Mouse (Mus musculus): ENCODE measurements around the gene Gkap1.

The Gkap1 gene

DNA sequence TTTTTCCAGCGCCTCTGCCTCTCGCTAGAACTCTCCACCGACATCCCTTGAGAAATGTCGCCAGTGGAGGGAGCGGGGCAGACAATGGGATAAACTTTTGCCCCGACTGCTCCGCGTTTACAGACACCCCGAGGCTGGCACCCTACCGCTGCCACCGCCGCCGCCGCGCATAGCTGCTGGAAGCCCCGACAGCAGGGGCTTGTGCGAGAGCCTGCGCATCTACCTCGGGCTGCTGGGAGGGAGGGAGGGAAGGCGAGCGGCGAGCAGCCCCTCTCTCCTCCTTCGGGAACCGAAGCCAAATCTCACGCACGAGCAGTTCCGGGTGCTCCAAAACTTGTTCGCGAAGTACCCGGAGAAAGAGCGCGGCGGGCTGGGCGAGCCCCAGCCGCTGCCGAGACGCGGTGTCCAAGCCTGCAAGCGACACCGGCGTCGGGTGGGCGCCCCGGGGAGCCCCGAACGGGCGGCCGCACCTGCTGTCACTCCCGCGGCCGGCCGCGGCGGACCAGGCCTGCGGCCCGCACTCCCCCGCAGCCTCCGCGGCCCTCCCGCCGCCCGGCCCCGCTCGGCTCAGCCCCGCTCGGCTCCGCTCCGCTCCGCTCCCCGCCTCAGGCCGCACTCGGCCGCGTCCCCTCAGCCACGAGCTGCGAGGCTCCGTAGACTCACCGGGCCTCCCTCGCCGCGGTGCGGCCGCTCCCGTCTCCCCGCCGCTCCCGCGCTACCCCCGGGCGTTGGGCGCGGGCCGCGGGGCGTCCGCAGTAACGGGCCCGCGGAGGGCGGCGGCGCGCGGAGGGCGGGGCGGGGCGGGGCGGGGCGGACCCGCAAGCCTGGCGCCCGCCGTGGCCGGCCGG, 1.9 kb downstream of the Gkap1 start:
- in situ Hi-C loops (cut with MboI, MseI), result no loop called here

GRCm38 (mm10) chr13:58266864-58267263, 8.6 kb downstream of the Gkap1 start:
- in situ Hi-C loops (cut with MboI, MseI), result no loop called here

GRCm38 (mm10) chr13:58263546-58263945, 12.0 kb downstream of the Gkap1 start:
- in situ Hi-C loops (cut with MboI, MseI), result no loop called here

GRCm38 (mm10) chr13:58261674-58262073, 13.8 kb downstream of the Gkap1 start:
- in situ Hi-C loops (cut with MboI, MseI), result no loop called here

DNA sequence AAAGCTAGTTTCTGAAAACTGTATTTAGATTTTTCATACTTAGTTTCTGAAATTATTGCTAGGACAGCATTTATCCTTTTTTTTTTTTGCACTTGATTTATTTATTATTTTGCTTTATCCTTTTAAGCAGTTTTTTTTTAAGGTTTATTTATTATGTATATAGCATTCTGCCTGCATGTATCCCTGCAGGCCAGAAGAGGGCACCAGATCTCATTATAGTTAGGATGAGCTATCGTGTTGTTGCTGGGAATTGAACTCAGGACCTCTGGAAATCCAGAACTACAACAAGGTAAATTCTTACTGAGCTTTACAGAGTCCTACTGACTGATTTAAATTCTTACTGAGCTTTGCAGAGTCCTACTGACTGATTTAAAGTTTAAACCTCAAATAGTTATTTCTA, 22.2 kb downstream of the Gkap1 start:
- in situ Hi-C loops (cut with MboI, MseI), result loop anchor here in 1 of 2 experiments (10.0 kb wide), 1 partner anchor 1918 kb away; no protein-coding TSS in a partner anchor

- in situ Hi-C loops (cut with MboI, MseI), result no loop called here
Observed at GRCm38 (mm10) chr13:58248957-58249356, 26.5 kb downstream of the Gkap1 start.

- in situ Hi-C loops (cut with MboI, MseI), result no loop called here
Observed at GRCm38 (mm10) chr13:58236536-58236935, 39.0 kb downstream of the Gkap1 start.

- in situ Hi-C loops (cut with MboI, MseI), result loop anchor here in 1 of 2 experiments (5.0 kb wide), 1 partner anchor 45 kb away; no protein-coding TSS in a partner anchor
Observed at GRCm38 (mm10) chr13:58232611-58233010, 42.9 kb downstream of the Gkap1 start.

GRCm38 (mm10) chr13:58232070-58232469, 43.4 kb downstream of the Gkap1 start:
- in situ Hi-C loops (cut with MboI, MseI), result loop anchor here in 1 of 2 experiments (5.0 kb wide), 1 partner anchor 45 kb away; no protein-coding TSS in a partner anchor

DNA sequence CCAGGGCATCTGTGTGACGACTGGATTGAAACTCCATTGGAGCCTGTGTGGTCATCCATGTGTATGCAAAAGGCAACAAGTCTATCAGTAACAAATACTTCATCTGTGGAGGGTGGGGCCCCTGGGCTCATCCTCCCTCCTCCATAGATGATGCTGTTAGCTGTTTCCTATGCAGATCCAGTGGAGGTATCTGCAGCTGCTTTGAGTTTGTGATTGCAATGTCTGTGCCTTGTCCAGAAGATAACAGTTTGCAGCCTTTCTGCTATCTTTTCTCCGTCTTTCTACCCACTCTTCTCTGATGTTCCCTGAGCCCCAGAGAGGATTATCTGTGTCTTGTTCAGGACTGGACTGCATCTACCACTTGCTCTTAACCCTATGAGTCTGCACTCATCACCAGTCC, 46.9 kb downstream of the Gkap1 start:
- in situ Hi-C loops (cut with MboI, MseI), result no loop called here

DNA sequence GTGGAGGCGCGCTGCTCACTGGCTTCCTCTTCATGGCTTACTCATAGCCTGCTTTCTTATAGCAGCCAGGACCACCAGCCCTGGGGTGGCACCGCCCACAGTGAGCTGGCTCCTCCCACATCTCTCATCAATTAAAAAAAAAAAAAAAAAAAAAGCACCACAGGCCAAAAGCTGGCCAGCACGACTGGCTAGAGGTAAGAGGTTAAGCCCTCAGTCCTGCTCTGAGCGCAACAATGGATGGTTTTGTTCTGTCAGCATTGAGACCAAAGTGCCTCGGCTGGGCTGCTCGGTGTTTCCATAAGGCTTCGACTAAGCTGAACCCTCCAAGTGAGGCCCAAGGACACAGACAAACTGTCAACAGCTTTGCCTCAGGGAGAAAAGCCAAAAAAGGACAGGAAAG, 49.8 kb downstream of the Gkap1 start:
- in situ Hi-C loops (cut with MboI, MseI), result no loop called here

DNA sequence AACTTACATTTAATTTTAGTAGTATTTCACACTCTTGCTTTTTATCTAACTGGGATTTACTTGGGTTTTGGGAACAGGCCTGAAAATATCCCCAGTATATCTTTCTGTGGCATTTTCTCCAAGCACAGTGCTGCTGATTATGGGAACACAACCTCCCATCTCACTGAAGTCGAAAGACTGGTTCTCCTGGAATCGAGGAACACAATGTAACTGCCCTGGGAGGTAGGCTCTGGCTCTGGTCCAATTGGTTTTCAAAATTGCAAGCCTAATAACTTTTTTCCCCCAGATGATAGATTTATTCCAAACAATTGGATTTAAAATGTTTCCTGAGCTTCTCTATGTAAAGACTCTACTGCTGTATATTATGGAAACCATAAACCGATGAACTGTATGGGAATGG, 55.3 kb downstream of the Gkap1 start:
- in situ Hi-C loops (cut with MboI, MseI), result loop anchor here in 1 of 2 experiments (5.0 kb wide), 1 partner anchor 33 kb away; no protein-coding TSS in a partner anchor

GRCm38 (mm10) chr13:58217536-58217935, 58.0 kb downstream of the Gkap1 start:
- in situ Hi-C loops (cut with MboI, MseI), result no loop called here

GRCm38 (mm10) chr13:58216395-58216794, 59.1 kb downstream of the Gkap1 start:
- in situ Hi-C loops (cut with MboI, MseI), result no loop called here

DNA sequence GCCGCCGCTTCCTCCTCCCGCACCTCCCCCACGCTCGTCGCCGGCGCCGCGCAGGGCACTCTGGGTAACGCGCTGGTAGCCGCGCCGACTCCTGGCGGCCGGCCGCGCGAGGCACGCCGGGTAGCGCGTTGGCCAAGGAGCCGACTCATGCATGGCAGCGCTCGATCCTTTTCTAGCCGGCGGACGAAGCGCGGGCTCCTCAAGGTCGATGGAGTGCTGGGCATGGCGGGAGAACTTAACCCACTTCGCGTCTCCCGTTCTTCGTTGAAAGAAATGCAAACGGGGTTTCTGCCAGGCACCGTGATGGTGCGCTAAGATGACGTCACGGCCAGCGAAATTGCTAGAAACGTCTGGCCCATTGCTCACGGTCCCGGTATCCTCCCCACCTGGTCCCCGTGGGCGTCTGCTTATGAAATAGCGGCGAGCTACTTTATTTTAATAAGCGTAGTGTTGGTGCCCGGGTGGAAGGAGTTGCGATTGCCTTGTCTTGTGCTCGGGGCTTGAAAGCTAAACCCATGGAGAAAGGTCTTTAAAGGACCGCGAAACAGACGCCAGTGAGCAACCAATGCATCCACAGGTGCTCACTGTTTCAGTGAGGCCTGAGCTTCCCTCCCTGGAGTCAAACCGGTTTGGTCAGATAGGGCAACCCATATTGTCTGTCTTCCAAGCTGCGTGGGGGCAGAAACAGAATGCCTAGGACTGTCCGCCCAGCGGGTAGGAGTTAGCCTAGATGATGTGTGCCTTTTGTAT, 59.7 kb downstream of the Gkap1 start, which contains the start of gene Ubqln1:
Ubqln1 (minus strand) TSS at position 62 of the 750 bp plus-strand sequence.
- in situ Hi-C loops (cut with MboI, MseI), result no loop called here

DNA sequence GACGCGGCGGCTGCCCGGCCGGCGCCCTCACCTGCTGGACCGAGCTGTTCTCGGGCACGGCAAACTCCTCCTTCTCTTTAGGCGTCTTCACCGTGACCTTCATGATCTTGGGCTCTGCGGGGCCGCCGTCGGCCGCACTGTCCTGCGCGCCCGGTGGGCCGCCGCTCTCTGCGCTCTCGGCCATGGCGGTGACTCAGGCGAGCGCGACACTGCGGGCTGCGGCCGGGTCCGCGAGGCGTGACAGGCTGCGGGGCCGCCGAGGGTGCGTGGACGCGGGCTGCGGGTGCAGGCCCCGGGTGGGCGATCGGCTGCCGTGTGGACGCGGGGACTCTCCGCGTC, 60.3 kb downstream of the Gkap1 start:
- in situ Hi-C loops (cut with MboI, MseI), result no loop called here

DNA sequence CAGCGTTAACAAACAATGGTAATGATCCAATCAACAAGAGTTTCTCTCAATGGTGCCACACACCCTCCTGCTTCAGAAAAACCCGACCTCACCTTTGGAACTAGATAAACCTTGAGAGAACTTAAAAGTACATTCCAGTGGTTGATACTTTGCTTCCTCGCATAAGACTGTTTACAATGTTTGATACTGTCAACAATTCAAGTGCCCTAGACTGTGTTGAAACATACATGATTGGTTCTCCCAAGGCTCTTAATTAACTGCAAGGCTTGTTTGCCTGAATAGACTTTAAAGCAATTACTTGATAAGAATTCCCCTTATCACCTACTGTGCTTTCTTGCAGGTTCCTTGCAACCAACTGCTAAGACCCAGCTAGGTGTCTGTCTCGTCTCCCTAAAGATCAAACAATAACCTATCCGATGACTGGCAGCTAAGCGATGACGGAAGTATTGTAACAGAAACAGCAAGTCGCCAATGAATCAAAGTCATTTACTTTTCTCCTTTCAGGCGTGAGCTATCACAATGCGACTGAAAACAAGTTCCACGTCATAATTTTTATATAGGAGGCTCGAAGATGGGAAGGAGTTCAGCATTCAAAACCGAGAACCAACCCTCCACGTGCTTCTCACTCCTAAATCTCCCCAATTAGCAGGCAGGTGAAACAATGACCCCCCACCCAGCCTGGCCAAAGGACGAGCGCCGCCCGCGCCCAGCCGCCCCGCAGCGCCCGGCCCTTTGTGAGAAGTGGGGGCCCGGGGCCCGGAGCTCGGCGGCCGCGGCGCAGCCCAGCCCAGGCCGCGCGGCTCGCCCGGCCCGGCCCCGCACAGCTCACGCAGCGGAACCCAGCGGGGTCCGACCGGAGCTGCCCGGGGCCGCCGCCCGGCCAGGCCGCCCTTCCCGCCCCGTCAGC, 60.9 kb downstream of the Gkap1 start:
- in situ Hi-C loops (cut with MboI, MseI), result no loop called here

DNA sequence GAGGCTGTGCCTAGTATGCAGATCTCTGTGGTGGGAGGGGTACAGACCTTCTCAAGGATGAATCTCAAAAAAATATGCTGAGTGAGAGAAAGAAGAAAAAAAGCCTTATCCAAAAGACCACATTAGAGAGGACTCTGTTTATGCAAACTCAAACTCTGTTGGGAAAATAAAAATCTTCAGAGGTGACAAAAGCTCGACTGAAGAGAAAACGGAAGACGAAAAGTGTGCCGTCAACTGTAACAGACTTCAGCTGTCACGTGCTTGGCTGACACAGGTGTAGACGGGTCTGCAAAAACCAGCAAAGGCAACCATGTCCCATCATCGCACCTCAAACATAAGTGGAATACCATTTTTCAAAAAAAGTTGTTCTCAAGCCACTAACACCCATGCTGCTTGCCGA, 61.7 kb downstream of the Gkap1 start:
- in situ Hi-C loops (cut with MboI, MseI), result no loop called here

GRCm38 (mm10) chr13:58212530-58212929, 63.0 kb downstream of the Gkap1 start:
- in situ Hi-C loops (cut with MboI, MseI), result no loop called here

DNA sequence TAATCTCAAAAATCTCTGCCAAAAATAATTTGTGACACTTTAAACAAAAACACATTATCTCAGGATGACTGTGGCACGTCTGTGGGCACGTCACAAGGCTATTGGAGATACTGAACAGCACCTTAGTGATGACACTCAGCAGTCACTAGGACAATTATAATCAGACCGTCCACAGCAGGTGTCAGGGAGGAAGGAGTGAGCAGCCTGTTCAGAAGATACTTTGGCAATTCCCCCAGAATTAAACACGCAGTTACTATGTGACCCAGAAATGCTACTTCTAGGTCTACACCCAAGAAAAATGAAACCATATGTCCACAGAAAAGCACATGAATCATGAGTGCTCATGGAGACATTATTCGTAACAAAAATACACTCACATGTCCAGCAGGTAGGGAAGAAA, 65.1 kb downstream of the Gkap1 start:
- in situ Hi-C loops (cut with MboI, MseI), result no loop called here

DNA sequence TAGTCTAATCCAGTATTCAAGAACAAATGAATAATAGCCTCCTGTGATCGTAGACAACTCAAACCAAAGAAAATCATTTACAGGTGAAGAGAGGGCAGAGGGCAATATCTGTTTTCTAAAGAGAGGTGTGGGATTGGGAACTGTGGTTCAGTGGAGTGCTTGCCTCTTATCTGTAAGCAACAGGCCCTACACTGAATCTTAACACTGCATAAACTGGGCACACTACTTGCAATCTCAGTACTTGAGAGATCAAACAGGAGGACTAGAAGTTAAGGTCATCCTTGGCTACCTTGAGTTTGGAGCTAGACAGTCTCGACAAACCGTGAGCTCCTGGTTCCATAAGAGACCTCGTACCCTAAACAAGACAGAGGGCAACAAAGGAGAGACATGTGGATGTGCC, 69.4 kb downstream of the Gkap1 start:
- in situ Hi-C loops (cut with MboI, MseI), result no loop called here

GRCm38 (mm10) chr13:58204986-58205385, 70.5 kb downstream of the Gkap1 start:
- in situ Hi-C loops (cut with MboI, MseI), result no loop called here
